Mouse (Mus musculus): ENCODE data around the gene Cd300lg.

The Cd300lg gene

GRCm38 (mm10) chr11:102026694-102027360, 14.5 kb upstream of the Cd300lg start:
- peak; percentile 81 to 87 for DNase-seq

GRCm38 (mm10) chr11:102027361-102028017, 13.8 kb upstream of the Cd300lg start:
- DNase-seq, result peak in 1 of 2 experiments; percentile 12

DNA sequence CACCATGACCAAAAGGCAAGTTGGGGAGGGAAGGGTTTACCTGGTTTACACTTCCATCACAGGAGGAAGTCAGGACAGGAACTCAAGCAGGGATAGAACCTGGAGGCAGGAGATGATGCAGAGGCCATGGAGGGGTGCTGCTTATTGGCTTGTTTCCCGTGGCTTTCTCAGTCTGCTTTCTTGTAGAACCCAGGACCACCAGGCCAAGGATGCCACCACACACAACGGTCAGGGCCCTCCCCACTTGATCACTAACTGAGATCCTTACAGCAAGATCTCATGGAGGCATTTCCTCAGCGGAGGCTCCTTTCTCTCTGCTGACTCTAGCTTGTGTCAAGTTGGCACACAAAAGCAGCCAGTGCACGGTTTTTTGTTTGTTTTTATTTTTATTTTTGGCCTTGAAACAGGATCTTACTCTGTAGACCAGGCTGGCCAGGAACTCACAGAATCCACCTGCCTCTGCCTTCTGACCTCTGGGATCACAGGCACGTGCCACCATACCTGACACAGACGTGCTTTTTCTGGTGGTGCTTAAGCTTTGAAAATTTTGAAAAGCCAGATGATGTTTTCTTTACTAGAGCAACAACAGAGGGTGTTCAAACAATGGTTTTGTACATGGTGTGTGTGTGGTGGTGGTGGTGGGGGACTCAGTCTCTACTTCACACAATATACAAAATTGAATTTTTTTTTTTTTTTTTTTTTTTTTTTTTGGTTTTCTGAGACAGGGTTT, 13.1 kb upstream of the Cd300lg start, which contains the start of gene Mpp3:
TSS of gene Mpp3 (minus strand) at position 375 of the 730 bp plus-strand sequence.
- no peak for DNase-seq

DNA sequence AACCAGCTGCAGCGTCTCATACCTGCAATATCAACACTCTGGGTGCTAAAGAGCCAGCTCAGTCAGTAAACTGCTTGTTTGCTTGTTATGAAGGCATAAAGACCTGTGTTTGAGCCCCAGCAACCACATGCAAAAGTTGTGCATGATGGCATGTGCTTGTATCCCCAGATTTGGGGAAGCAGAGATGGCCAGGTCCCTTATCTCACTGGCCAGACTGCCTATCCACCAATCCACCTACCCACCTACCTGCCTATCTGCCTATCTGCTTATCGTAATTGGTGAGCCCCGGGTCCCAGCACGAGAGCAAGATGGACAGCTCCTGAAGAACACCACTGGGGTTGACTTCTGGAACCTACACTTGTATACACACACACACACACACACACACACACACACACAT, 12.0 kb upstream of the Cd300lg start:
- no peak for DNase-seq

DNA sequence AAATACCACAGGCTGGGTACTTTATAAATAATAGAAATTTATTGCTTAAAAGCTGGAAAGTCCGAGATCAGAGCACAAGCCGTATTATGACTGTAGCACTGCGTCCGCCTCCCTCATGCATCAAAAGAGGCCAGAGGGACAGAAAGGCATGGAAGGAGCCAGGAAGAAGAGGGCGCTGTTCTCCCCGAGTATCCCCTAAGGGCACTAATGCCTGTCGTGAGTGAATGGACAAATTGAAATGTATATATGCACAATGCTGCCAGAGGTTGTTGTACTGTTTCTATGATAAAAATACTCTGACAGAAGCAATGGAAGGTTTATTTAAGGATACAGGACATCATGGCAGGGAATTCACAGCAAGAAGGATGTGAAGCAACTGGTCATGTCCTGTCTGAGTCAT, 11.3 kb upstream of the Cd300lg start:
- DNase-seq, result no peak

DNA sequence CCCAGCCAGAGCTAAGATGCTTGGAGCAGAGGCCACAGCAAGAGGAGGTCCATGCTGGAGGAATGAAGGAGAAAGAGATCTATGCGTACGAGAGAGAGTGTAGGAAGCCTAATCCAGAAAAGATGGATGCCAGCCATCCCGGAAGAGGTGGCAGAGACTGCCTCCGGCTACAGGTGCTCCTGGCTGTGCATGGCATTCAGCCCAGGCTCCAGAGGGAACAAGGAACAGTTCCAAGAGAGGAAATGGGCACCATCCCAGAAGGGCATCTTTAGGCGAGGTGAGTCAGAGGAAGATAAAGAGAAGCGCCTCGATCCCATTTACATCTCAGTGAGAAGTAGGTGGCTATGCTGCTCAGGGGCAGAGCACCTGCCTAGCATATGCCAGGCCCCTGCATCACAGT, 10.2 kb upstream of the Cd300lg start:
- no peak for DNase-seq

GRCm38 (mm10) chr11:102033055-102033591, 8.2 kb upstream of the Cd300lg start:
- no peak for DNase-seq

- DNase-seq, result no peak
These were observed 6.4 kb upstream of the Cd300lg start for GRCm38 (mm10) chr11:102034887-102035286.

- DNase-seq, result no peak
These were observed 5.8 kb upstream of the Cd300lg start for GRCm38 (mm10) chr11:102035456-102035960.

- no peak for DNase-seq
These were observed 5.0 kb upstream of the Cd300lg start for GRCm38 (mm10) chr11:102036336-102036735.

DNA sequence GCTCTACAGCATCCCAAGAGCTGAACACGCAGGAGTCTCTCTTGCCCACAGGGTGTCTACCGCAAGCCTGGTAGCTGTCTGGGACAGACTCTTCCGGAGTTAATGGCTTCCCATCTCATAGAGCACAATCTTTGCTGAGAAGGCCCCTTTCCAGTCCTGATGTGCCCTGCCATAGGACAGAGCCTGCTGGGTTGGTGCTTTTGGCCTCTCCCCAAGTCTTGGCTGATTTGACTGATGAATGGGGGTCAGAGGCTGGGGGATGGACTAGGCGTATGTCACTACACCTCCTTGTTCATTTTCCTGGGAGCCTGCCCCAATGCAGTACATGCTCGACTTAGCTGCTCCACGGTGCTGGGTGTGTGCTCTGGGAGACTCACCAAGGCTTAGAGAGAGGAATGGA, 3.5 kb upstream of the Cd300lg start:
- DNase-seq, result no peak

- DNase-seq, result no peak
These were observed 1.7 kb upstream of the Cd300lg start for GRCm38 (mm10) chr11:102039487-102040137.

DNA sequence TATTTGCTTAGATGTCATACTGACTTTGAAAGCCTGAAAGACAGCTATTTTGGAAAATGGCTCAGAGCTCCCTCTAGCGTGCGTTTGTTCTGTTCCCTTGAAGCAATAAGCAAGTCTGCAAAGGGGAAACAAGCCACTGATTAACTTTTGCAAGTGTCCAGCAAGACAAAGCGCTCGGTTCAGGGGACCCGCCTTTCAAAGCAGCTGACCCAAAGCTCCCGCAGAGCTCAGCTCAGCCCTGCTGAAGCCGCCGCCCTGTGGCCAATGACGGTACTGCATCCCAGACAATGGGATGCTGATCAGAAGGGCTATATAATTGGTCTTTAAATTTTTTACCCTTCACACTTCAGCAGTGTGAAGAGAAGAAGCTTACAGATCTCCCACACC, 1.2 kb upstream of the Cd300lg start:
- DNase-seq, result peak; percentile 97

DNA sequence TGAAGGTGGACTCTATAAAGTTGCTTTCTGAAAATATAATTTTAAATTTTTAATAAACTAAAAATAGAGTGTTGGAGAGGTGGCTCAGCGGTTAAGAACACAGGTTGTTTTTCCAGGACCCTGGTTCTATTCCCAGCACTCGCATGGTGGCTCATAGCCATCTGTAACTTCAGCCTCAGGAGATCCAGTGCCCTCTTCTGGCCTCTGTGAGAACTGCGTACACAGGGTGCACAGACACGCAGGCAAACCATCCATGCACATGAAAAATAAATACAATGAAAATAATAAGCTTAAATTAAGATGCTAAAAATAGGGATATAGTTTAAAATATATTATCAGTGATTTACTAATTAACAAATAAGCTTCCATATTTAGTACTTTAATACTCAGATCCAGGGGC, 663 bp upstream of the Cd300lg start:
- no peak for DNase-seq

DNA sequence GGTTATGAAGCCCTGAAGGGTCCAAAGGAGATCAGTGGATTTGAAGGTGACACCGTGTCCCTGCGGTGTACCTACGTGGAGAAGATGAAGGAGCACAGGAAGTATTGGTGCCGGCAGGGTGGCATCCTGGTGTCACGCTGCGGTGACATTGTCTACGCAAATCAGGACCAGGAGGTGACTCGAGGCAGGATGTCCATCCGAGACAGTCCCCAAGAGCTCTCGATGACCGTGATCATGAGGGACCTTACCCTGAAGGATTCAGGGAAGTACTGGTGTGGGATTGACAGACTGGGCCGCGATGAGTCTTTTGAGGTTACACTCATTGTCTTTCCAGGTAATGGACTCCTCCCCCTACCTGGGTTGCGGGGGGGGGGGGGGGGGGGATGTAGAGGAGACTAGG, 1.7 kb downstream of the Cd300lg start:
- no peak for DNase-seq

DNA sequence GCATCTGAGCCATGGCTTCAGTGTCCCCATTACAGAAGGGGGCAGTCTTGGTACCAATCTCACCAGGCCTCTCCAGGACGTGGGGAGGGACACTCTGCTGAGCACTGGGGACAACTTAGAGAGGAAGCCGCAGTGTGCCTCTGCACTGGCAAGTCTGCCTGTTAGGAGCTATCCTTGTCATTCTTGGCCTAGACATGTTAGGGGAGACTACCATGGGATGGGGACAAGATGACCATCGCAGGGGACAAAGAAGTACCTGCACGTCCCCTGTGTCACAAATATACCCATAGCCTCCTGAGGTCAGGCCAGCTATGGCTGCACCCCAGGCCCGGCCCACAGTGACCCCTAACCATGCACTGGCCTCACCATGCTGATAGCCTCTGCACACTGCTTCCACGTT, 2.1 kb downstream of the Cd300lg start:
- DNase-seq, result no peak

GRCm38 (mm10) chr11:102044691-102045212, 3.4 kb downstream of the Cd300lg start:
- no peak for DNase-seq

GRCm38 (mm10) chr11:102046607-102047006, 5.3 kb downstream of the Cd300lg start:
- no peak for DNase-seq

DNA sequence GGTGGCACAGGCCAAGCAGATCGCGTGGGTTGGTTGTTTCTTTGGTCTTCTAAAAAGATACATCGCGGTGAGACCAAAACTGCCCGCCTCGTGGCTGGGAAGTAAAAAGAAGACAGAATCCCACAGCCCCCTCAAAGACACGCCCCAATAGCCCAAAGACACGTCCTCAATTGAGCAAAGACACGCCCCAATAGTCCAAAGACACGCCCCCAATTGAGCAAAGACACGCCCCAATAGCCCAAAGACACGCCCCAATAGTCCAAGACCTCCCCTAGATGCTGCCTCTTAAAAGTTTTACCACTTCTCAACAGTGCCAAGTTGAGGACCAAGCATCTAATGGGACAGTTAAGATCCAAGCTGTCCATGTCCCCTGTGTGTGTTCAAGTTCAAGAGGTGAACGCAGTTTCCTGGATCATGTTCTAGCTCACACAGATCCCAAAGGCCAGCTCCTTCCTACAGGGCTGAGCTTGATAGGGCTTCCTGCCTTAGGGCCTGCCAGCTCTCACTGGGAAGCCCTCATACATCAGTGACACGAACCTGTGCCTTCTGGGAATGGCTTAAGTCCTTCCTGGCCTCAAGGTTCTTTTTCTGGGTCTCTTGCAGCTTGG, 8.7 kb downstream of the Cd300lg start:
- no peak for DNase-seq

DNA sequence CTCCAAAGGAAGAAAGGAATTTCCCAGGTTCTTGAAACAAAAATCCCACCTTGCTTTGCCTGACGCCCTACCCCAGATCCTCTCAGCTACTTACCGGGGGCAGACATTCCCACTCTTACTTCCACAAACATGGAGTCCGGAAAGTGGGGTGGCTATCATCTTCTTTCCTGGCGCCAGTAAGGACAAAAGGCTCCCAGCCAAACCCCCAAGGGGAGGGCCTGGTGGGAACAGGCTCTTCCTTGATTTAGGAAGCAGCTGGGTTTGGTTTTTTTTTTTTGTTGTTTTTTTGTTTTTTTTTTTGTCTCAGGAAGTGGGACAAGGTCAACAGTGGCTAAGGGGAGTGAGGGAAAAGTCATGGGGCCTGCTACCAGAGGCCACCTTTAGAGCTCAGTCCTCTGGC, 10.2 kb downstream of the Cd300lg start:
- DNase-seq, result peak; percentile 58 to 78

DNA sequence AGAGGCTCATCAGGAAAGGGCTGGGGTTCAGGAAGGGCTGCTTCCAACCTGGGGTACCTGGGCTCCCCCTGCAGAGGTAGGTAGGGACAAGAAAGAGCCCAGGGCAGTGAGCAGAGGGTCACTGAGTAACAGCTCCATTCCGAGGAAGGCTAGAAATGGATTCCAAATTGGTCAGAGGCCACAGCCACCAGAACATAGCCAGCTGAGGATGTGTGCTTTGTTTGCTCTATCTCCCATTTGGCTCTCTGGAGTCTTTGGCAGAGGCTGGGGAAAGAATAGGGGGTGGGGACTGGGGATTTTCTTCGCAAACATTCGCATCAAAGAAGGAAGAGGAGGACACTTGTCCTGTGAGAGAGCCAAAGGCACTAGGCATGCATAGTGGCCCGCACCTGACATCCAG, 10.6 kb downstream of the Cd300lg start:
- no peak for DNase-seq

DNA sequence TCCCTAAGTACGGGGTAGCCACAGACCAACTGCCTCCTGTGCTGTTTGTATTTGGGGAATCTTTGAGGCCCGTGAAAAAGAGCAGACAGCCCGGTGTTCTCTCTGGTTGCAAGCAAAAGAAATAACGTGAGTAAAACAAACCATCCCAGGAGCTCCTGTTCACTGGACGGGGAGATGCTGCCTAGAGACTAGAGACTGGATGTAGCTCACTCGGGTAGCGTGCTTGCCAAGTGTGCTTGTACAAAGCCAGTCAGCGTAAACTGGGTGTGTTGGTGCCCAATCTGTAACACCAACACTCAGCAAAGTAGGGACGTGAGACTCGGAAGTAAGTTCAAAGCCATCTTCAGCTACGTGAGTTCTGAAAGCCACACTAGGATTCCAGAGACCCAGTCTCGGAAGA, 11.4 kb downstream of the Cd300lg start:
- DNase-seq, result no peak

Data from kidney, postnatal 4 days (tissue).